Mouse (Mus musculus) ES-E14 (cell line): ENCODE results near the gene Agpat1.

Source experiments
- CHD2 ChIP-seq: IDR thresholded peaks from 2 replicates; pipeline ENCODE4 v1.6.1; 2014; ENCODE audit warnings: mild to moderate bottlenecking, low read depth, low read length, inconsistent platforms
- HCFC1 ChIP-seq: IDR thresholded peaks from 2 replicates; pipeline ENCODE4 v1.6.1; 2012; ENCODE audit warnings: low read length, inconsistent platforms, borderline replicate concordance; ENCODE audit not compliant: insufficient read depth
- MAFK ChIP-seq: IDR thresholded peaks from 2 replicates; pipeline ENCODE4 v1.6.1; 2014; ENCODE audit warnings: mild to moderate bottlenecking, low read depth, low read length, inconsistent platforms; ENCODE audit not compliant: insufficient read depth
- ZC3H11A ChIP-seq: IDR thresholded peaks from 2 replicates; pipeline ENCODE4 v1.6.1; 2012; ENCODE audit warnings: low read depth, mild to moderate bottlenecking, inconsistent platforms, low read length, borderline replicate concordance
- ZNF384 ChIP-seq: IDR thresholded peaks from 2 replicates; pipeline ENCODE4 v1.6.1; 2012; ENCODE audit warnings: low read depth, low read length, inconsistent platforms

DNA sequence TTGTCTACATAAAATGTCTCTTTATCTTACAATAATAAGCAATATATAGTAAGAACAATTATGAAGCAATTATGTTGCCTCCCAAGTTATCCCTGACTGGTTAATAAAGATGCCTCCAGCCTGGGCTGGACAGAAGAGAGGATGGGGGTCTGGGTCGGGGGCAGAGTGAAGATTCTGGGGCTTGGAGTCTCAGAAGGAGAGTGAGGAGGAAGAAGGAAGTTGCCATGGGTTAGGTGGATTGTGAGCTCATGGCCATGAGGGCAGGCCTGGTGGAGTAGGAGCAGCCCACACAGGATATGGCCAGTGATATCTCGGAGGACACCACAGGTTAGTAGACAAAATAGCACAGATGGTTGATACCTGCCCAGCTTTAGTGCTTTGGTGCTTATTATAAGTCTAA, 54.1 kb downstream of the Agpat1 start:
- no peak for TF ChIP-seq ZNF384
- no peak for TF ChIP-seq ZC3H11A
- TF ChIP-seq CHD2: no peak
- no peak for TF ChIP-seq HCFC1
- TF ChIP-seq MAFK: no peak
